Mouse (Mus musculus) cortical plate, adult 2 months (tissue): ENCODE results near the gene Parp14.

Experiments
- CTCF ChIP-seq: fragments of 200-500 bp; IDR thresholded peaks from 2 replicates; pipeline ENCODE4 v1.5.1; 2011; ENCODE audit warnings: mild to moderate bottlenecking, control low read depth, low read length; ENCODE audit not compliant: insufficient read depth; ENCODE audit errors: extremely low read depth
- POLR2A ChIP-seq: fragments of 200-500 bp; IDR thresholded peaks from 2 replicates; pipeline ENCODE4 v1.6.1; 2011; ENCODE audit warnings: mild to moderate bottlenecking, low read length, control low read depth; ENCODE audit not compliant: insufficient read depth; ENCODE audit errors: extremely low read depth

- TF ChIP-seq POLR2A = no peak
- no peak for TF ChIP-seq CTCF
These were observed 88.2 kb downstream of the Parp14 start for GRCm38 (mm10) chr16:35783207-35783573.
